Mouse (Mus musculus): ENCODE data around the gene Gzmm.
A peak's percentile ranks its signal among the peaks of the same experiment; 100 is the strongest.

Gzmm gene

DNA sequence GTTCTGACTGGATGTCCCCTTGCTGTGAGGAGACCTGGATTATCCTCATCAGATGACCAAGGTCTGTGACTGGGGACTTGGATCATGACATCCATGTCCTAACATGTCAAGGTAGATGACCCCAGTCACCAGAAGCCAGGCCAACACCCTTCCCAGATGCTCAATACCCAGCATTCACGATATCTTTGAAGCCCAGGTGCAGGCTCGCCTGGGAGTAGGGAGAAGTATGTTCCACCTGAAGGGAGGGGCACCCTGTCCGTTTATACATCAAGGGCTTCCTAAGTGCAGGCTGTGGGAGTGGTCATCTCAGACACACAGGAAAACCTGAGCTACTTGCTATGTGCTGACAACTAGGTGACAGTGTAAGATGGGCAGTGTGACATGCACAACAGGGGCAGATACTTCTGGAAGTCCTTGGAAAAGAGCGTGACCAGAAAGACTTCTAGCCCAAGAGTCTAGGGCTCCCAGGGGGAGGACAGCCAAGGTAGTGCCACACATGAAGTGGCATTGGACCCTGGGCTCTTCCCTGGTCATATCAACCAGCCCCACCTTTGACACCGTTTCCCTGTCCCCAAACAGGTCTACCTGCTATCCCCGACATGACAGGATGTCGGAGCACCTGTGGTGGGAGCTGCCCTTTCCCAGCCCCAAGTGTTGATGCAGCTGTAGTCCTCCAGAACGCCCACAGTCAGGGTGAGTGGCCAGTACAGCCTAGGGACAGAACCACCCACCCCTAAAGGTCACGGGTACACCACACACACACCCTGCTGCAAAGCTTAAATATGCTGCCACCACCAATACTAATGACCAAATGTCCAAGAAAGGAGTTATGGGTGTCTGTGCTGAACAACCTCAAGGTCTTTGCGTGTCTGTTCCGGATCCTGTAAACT, 8.0 kb upstream of the Gzmm start:
- no peak for DNase-seq (ENCODE audit: extremely low read depth, insufficient read length, low spot score)

DNA sequence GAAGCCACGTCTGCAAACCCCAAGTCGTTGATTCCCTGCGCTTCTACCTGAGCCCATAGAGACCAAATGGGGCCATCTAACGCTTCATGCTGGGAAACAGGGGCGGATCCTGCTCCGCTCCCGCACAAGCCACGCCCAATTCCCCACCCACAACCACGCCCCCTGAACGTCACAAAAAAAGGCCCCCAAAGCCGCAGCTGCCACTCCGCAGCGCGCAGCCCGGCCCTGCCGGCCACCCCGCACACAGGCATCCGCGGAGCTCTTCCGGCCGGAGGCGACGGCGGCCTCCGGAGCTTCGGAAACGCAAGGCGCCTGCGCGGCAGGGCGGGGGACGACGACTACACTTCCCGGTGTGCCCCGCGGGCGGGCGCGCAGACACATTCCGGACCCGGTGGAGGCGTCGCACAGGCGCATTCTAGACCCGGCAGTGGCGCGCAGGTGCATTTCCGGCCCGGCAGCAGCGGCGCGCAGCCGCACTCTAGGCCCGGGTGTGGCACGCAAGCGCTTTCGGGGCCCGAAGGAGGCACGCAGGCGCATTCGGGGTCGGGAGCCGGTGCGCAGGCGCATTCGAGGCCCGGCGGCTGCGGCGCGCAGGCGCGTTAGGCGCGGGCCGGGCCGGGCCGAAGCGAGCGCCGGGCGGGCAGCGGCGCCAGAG, 7.1 kb upstream of the Gzmm start, which contains the start of gene Cdc34:
Gene Cdc34, plus strand, starts transcription at position 605 of the 655 bp plus-strand sequence.
- DNase-seq (ENCODE audit: extremely low read depth, insufficient read length, low spot score): peak; percentile 100

DNA sequence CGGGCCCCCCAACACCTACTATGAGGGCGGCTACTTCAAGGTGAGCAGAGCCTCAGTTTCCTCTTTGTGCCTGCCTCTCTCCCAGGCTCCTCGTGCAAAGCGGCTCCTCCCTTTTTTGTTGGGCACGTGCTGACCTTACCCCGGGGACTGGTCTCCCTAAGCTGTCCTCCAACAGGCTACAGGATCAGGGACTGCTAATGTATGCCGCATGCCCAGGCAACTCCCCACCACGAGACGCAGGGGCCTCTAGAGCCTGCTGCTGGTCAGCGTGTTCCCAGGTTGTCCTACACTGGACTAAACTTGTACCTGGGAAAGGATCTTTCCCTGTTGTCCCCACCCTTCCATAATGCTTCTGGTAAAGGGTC, 6.3 kb upstream of the Gzmm start:
- peak; percentile 58 for DNase-seq (ENCODE audit: extremely low read depth, insufficient read length, low spot score)

DNA sequence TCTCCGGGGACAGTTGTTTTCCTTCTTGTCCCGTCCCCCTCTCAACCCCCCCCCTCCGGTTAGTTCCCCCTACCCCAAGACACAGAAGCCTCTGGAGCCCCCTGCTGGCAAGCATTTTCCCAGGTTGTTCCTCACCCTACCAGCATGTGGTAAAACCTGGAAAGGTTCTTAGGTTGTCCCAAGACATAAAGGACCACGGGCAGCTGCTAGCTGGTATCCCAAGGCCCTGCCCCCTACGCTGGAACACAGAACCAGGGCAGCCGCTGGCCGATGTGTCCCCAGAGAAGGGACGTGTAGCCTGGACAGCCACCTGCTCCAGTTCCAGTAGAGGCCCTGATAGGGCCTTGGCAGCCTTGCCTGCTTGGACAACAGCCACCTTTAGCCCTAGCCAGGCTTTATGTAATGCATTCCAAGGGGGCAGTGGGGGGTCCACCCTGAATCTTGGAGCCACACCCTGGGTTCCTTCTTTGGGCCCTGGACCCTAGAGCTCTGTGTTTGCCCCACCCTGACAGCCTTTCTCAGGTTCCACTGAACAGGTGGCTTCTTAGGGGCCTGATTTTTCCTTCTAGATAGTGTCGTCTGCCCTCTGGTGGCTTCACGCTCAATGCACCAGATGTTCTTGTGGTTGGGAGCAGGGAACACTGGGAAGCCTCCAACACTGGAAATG, 5.8 kb upstream of the Gzmm start:
- DNase-seq (ENCODE audit: extremely low read depth, insufficient read length, low spot score): peak; percentile 75

DNA sequence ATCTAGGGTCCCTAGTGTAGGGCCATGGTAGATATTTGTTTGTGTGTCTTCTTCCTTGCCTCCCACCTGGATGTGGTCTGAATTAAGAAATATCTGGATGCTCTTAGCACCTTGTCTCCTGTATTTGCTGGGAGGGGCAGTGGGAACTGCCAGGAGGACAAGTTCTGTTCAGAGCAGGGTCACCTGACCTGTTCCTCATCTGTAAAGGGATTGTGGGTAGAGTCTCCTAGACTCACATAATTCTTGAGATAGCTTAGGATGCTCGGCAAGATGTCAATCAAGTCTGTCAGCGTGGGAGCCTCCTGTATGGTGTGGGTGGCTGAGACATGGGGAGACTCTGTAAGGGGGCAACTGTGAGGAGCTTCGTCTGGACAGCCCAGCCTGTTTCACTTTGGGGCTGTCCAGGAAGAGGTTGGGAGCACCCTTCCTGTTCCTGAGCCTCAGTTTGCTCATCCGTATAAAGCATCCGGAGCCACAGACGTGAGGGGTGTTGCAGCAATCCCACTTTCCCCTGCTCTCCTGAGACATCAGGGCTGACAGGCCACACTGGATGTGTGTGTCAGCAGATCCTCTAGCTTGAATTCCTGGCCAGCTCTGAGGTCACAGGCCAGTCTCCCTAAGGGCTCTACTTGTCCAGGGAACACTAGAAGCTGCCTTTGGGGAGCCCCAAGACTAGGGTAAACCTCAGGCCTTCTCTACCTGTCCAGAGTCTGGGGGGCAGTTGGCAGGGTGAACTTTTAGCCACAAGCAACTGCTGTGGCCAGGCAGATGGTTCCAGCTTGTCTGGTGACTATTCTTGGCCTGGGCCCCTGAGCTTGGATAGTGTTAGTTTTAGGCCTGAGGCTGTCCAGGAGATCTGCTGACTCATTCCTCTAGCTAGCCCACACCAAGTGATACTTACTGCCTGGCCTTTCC, 4.8 kb upstream of the Gzmm start:
- DNase-seq (ENCODE audit: extremely low read depth, insufficient read length, low spot score): peak; percentile 70

DNA sequence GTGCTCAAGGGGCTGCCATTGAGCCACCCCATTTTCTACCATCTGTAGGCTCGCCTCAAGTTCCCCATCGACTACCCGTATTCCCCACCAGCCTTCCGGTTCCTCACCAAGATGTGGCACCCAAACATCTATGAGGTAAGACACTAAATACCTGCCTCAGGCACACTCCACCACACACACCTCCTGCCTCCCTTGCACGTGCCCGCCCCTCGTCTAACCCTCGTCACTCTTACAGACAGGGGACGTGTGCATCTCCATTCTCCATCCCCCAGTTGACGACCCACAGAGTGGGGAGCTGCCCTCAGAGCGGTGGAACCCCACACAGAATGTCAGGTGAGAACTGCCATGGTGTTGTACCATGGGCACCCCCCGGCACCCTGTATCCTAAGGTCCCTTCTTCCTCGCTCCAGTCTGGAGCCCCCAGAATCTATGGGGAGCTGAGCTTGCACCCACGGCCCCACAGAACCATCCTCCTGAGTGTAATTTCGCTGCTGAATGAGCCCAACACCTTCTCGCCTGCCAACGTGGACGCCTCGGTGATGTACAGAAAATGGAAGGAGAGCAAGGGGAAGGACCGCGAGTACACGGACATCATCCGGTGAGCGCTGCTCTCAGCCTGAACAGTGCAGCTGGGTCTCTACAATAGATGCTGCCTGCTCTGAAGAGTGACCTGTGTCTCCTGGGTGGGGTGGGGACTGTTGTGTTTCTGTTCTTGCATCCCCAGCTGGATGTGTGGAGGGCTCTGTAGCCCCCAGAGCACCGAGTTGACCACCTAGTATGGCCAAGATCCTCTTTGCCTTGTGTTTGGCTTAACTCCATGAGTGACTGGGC, 3.8 kb upstream of the Gzmm start:
- DNase-seq (ENCODE audit: extremely low read depth, insufficient read length, low spot score): no peak

DNA sequence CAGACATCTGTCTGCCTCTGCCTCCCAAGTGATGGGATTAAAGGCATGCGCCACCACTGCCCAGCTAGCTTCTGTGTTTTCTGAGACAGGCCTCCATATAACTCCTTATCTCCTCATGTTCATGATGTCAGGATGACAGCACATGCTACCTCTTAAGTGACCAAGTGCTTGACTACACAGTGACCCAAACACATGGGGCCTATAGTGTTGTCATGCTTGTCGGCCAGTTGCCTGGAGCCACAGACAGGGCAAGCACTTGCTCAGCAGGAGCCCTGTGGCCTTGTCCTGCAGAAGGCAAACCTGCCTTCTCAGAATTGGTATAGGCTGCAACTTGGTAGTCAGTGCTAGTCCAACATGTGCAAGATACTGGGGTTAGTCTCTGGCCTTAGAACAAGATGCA, 2.6 kb upstream of the Gzmm start:
- DNase-seq (ENCODE audit: extremely low read depth, insufficient read length, low spot score): no peak

DNA sequence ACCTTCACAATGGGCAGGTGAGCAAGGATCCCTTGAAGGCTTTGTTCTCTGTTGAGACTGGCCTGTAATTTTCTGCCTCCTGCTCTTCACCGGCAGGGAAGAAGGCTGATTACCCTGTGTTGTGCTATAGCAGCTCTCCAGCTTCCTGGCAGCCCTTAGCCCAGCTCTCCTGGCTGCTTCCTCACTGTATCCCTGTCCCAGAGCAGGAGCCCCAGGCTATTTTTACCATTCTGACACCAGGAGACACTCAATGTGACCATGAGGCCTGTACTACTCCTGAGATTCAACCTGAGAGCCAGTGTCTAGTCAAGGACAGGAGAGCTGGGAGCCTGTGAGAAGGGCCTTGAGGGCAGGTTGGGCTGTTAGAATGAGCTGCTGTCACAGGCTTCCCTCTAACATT, 2.1 kb upstream of the Gzmm start:
- no peak for DNase-seq (ENCODE audit: extremely low read depth, insufficient read length, low spot score)

DNA sequence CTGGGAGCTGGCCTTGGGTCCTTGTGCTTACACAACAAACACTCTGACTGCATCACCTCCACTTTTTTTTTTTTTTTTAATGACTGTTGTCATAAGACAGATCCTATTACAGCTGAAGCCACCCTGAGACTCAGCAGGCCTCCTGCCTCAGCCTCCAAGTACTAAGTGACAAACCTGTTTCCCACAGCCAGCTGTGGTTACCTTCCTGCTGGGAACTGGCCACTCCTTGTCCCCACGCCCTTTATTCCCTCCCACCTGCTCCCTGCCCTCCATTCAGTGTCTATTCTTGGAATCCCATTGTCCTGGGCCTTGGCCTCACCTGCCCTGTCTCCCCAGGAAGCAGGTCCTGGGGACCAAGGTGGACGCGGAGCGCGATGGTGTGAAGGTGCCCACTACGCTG, 1.3 kb upstream of the Gzmm start:
- no peak for DNase-seq (ENCODE audit: extremely low read depth, insufficient read length, low spot score)

DNA sequence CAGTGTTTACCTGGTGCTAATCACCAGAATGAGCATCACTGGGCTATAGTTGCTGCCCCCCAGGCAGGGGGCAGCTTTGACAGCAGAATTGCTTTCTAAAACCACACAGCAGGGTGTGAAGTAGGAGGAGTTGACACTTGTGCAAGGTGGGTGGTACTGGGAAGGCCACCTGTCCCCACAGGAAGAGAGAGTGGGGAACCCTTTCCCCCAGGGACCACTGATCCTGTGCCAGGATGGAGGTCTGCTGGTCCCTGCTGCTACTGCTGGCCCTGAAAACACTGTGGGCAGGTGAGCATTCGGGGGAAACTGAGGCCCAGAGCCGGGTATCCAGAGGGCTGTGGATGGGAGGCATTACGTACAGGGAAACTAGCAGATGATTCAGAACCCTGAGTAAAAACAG, 358 bp downstream of the Gzmm start:
- DNase-seq (ENCODE audit: extremely low read depth, insufficient read length, low spot score): no peak

DNA sequence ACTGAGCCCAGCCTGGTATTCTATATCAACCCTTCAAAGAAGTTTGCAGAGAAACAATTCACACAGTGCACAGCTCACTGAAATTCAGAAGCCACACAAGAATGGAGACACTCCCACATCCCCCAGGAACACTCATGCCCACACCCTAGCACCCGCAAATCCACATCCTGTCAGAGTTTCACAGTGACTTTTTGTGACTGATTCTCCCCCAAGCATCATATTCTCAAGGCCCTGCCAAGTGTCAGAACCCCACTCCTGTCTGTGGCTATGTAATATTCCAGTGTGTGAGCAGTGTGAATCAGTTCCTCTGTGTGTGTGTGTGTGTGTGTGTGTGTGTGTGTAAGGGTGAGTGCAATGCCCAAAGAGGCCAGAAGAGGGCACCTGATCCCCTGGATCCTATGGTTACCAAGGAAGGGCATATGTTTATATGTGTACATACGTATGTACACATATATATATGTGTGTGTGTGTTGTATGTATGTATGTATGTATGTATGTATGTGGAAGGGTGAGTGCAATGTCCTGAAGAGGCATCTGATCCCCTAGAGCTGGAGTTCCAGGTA, 3.2 kb downstream of the Gzmm start:
- DNase-seq (ENCODE audit: extremely low read depth, insufficient read length, low spot score): no peak

DNA sequence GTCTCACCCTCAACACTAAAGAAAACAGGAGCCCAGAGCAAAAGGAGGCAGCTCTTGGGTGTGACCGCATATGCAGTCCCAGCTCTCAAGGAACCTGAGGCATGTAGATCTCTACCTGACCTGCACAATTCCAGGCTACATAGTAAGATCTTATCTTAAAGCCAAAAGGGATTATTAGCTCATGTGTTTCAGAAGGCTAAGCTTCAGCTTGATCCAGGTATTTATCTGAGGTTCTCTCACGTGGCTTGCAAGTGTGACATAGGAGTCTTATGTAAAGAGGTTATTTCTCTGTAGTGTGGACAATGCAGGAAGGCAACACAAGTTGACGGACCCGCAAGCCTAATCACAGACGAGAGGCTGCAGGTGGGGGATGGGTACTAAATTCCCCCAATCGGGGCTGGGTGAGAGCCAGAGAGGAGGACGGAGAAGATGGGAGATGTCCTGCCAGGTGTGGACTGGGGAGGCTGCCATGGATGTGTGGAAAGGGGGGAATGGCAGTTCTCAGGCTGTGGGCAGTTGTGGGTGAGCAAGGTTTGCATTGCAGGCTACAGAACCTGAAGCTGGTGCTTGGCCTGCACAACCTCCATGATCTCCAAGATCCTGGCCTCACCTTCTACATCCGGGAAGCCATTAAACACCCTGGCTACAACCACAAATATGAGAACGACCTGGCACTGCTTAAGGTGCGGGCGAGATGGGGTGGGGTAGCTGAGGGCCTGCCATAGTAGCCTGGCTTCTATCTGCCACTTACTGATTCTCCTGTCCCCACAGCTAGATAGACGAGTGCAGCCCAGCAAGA, 5.0 kb downstream of the Gzmm start:
- no peak for DNase-seq (ENCODE audit: extremely low read depth, insufficient read length, low spot score)

DNA sequence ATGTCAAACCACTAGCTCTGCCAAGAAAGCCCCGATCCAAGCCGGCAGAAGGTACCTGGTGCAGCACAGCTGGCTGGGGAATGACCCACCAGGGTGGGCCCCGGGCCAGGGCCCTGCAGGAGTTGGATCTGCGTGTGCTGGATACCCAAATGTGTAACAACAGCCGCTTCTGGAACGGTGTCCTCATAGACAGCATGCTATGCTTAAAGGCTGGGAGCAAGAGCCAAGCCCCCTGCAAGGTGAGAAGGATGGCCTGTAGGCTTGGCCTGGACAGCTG, 5.5 kb downstream of the Gzmm start:
- no peak for DNase-seq (ENCODE audit: extremely low read depth, insufficient read length, low spot score)

DNA sequence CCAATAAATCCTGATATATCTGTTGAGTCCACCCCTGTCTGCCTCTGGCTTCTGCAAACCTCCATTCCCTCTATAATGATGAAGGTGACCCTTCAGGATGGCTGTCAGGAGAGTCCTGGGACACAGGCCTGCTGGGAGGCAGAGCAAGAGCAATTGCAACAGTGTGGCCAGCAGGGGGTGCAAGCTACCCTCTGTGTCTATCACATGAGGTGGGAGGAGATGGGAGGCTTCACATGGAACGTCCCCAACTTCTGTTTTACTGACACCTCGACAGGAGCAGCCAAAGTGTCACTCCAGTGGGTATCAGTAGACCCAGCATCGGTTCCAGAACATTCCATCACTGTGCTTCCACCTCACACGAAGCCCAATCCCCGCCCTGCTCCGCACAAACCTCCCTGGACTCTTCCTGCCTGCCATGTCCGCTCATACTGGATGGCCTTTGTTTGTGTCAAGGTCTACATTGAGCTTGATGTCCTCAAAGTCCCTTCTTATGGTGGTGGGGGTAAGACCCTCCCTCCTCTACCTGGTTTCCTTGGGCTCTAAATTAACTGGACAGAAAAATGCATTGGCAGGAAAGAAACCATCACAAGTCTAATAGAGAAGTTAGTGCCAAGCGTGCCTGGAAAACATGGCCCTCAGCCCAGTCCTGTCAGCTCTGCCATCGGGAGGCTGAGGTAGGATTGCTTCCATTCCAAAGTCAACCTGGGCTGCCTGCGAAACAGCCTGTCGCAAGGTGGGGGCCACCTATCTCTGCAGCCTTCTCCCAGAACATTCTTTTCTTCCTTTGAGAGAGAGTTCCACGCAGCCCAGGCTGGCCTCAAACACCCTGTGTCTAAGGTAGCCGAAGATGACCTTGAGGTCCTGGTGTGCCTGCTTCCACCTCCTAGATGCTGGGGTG, 6.7 kb downstream of the Gzmm start:
- DNase-seq (ENCODE audit: extremely low read depth, insufficient read length, low spot score): no peak

DNA sequence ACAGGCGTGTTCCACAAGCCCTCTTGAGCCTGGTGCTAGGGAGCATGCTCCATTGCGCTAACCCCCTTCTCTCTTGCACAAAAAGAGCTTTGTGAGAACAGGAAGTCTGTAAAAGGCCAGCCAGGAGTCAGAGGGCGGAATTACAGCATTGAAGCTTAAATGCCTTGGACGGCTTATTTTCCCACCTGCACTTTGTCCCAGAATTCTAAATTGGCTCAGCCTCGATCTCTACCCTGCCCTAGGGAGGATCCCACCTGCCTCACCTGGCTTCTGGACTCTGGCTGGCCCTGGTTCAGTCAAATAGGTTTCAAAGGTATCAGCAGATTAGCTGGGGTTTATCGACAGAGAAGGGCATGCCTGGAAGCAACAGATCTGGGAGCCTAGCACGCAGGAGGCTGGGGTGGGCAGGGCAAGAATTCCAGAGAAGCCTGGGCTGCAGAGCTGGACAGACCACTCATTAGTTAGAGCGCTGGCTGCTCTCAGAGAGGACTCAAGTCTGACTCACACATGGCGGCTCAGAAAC, 7.4 kb downstream of the Gzmm start:
- DNase-seq (ENCODE audit: extremely low read depth, insufficient read length, low spot score): no peak

DNA sequence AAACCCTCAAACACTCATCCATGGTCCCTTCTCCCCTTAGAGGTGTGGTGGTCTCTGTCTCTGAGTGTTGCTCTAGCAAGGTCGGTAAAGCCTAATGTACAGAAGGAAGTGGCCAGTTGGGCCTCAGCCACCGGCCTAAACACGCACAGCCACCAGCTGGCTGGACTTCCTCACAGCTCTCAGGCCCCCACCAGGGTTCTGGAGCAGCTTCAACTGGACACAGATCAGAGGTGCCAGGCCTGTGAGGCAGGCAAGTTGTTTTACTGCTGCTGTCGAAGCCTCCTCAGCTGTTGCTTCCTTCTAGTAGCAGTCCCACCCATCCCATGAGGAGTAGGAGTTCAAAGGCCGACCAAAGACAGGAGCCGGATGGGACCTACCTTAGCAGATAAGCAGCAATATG, 9.1 kb downstream of the Gzmm start:
- DNase-seq (ENCODE audit: extremely low read depth, insufficient read length, low spot score): no peak

DNA sequence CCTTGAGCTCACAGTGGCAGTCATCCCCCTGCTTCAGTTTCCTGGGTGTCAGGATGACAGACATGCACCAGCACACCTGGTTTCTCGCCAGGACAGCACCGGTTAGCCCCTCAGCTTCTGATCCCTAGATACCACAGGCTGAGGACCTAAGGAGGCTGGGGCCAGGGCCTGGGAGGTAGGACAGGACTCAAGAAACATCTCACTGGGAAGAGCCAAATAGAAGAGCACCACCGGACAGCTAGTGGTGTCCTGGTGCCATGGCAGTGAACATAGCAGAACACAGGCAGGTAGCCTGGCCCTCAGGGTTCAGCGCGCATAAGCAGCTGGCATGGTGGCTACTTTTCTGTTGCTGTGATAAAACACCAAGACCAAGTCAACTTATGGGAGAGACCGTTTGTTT, 9.6 kb downstream of the Gzmm start:
- DNase-seq (ENCODE audit: extremely low read depth, insufficient read length, low spot score): no peak

DNA sequence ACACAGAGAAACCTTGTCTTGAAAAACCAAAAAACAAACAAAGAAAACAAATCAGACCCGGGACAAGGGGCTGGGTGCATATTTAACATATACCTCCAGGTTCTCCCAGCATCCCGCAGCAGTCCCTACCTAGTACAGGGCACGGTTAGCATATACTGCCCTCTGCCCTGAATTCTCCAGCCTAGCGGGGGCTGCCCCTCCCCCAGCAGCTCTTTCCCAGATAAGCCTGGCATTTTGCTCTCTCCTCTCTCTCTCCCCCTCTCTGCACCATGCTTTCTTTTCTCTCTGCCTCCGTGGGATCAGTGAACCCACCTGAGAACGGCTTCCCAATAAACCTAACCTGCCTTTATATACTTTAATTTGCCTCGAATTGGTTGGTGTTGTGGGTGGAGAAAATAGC, 11.9 kb downstream of the Gzmm start:
- DNase-seq (ENCODE audit: extremely low read depth, insufficient read length, low spot score): no peak
